Mouse (Mus musculus): Measurements from ENCODE around the gene Mavs. TPM values are rescaled to one million over a fixed set of nuclear protein-coding genes. Genes with fewer than 3 reads are reported as not detected.
"Not testable (repeated sequence)": the region's sequence is repeated elsewhere in the genome, so short reads cannot be mapped to it uniquely, and the experiment has no call there.

The Mavs gene
- polyA plus RNA-seq, 1 experiment from 2014 or later: 5.0 TPM

GRCm38 (mm10) chr2:131223569-131223968 lies 10.3 kb upstream of the Mavs start:
- H3K4me3 ChIP-seq (ENCODE audit: low read depth, low read length): no peak overlapping the region
- WGBS: 57% methylated on average over 1 of the region's 1 CpGs
- no peaks in the 10 kb centered on the region for H3K9me3 ChIP-seq (ENCODE audit: control insufficient read depth, low read length)
- no peaks in the 10 kb centered on the region for H3K27me3 ChIP-seq (ENCODE audit: control insufficient read depth, insufficient read depth, low read length)
- no peak for ATAC-seq (ENCODE audit: low read depth)
- H3K36me3 ChIP-seq (ENCODE audit: control insufficient read depth, insufficient read depth, low read length): no peaks in the 10 kb centered on the region
- H3K4me1 ChIP-seq (ENCODE audit: control insufficient read depth, insufficient read depth, low read length): no peaks in the 10 kb centered on the region
- H3K4me2 ChIP-seq (ENCODE audit: low read depth, low read length): no peak overlapping the region
- H3K9ac ChIP-seq (replicated peaks; ENCODE audit: low read depth, low read length): no peak overlapping the region
- no peak overlapping the region for H3K27ac ChIP-seq (ENCODE audit: low read depth, low read length)

- ATAC-seq (ENCODE audit: low read depth): no peak
- H3K27me3 ChIP-seq (ENCODE audit: control insufficient read depth, insufficient read depth, low read length): no peaks in the 10 kb centered on the region
- H3K4me3 ChIP-seq (ENCODE audit: low read depth, low read length): no peak overlapping the region
- no peak overlapping the region for H3K9ac ChIP-seq (replicated peaks; ENCODE audit: low read depth, low read length)
- no peak overlapping the region for H3K27ac ChIP-seq (ENCODE audit: low read depth, low read length)
- H3K4me2 ChIP-seq (ENCODE audit: low read depth, low read length): no peak overlapping the region
- no peaks in the 10 kb centered on the region for H3K9me3 ChIP-seq (ENCODE audit: control insufficient read depth, low read length)
- no peaks in the 10 kb centered on the region for H3K36me3 ChIP-seq (ENCODE audit: control insufficient read depth, insufficient read depth, low read length)
- H3K4me1 ChIP-seq (ENCODE audit: control insufficient read depth, insufficient read depth, low read length): no peaks in the 10 kb centered on the region
- WGBS: 88% methylated on average over 6 of the region's 6 CpGs
Measured at GRCm38 (mm10) chr2:131225178-131225577, 8.7 kb upstream of the Mavs start.

GRCm38 (mm10) chr2:131226669-131227068 lies 7.2 kb upstream of the Mavs start:
- not testable (repeated sequence) for H3K4me1 ChIP-seq (ENCODE audit: control insufficient read depth, insufficient read depth, low read length); ATAC-seq (ENCODE audit: low read depth); H3K27ac ChIP-seq (ENCODE audit: low read depth, low read length); H3K9ac ChIP-seq (replicated peaks; ENCODE audit: low read depth, low read length); H3K9me3 ChIP-seq (ENCODE audit: control insufficient read depth, low read length); H3K4me3 ChIP-seq (ENCODE audit: low read depth, low read length); H3K36me3 ChIP-seq (ENCODE audit: control insufficient read depth, insufficient read depth, low read length); H3K4me2 ChIP-seq (ENCODE audit: low read depth, low read length); H3K27me3 ChIP-seq (ENCODE audit: control insufficient read depth, insufficient read depth, low read length)
- 76% methylated on average over 2 of the region's 2 CpGs for WGBS

GRCm38 (mm10) chr2:131227243-131227642 lies 6.6 kb upstream of the Mavs start:
- no peak overlapping the region for H3K9ac ChIP-seq (replicated peaks; ENCODE audit: low read depth, low read length)
- no peak overlapping the region for H3K4me3 ChIP-seq (ENCODE audit: low read depth, low read length)
- H3K36me3 ChIP-seq (ENCODE audit: control insufficient read depth, insufficient read depth, low read length): no peaks in the 10 kb centered on the region
- no peaks in the 10 kb centered on the region for H3K27me3 ChIP-seq (ENCODE audit: control insufficient read depth, insufficient read depth, low read length)
- H3K9me3 ChIP-seq (ENCODE audit: control insufficient read depth, low read length): no peaks in the 10 kb centered on the region
- no peaks in the 10 kb centered on the region for H3K4me1 ChIP-seq (ENCODE audit: control insufficient read depth, insufficient read depth, low read length)
- no peak overlapping the region for H3K4me2 ChIP-seq (ENCODE audit: low read depth, low read length)
- ATAC-seq (ENCODE audit: low read depth): no peak
- no peak overlapping the region for H3K27ac ChIP-seq (ENCODE audit: low read depth, low read length)
- WGBS: 95% methylated on average over 3 of the region's 3 CpGs

- H3K4me1 ChIP-seq (ENCODE audit: control insufficient read depth, insufficient read depth, low read length): 0 out of 2 replicates have a peak, but pooled peaks cover 6% of the 10 kb centered on the region
- no peak overlapping the region for H3K4me3 ChIP-seq (ENCODE audit: low read depth, low read length)
- H3K9ac ChIP-seq (replicated peaks; ENCODE audit: low read depth, low read length): no peak overlapping the region
- no peak overlapping the region for H3K4me2 ChIP-seq (ENCODE audit: low read depth, low read length)
- H3K27ac ChIP-seq (ENCODE audit: low read depth, low read length): no peak overlapping the region
- WGBS: 83% methylated on average over 2 of the region's 2 CpGs
- no peak for ATAC-seq (ENCODE audit: low read depth)
- H3K9me3 ChIP-seq (ENCODE audit: control insufficient read depth, low read length): no peaks in the 10 kb centered on the region
- no peaks in the 10 kb centered on the region for H3K36me3 ChIP-seq (ENCODE audit: control insufficient read depth, insufficient read depth, low read length)
- H3K27me3 ChIP-seq (ENCODE audit: control insufficient read depth, insufficient read depth, low read length): no peaks in the 10 kb centered on the region
Measured at GRCm38 (mm10) chr2:131232558-131232957, 1.3 kb upstream of the Mavs start.

GRCm38 (mm10) chr2:131234127-131234650 lies 326 bp downstream of the Mavs start:
- H3K4me1 ChIP-seq (ENCODE audit: control insufficient read depth, insufficient read depth, low read length): 0 out of 2 replicates have a peak, but pooled peaks cover 6% of the 10 kb centered on the region
- H3K4me3 ChIP-seq (ENCODE audit: low read depth, low read length): peak overlapping the region; percentile 43
- no peaks in the 10 kb centered on the region for H3K27me3 ChIP-seq (ENCODE audit: control insufficient read depth, insufficient read depth, low read length)
- WGBS: 12% methylated on average over 28 of the region's 28 CpGs
- H3K4me2 ChIP-seq (ENCODE audit: low read depth, low read length): peak overlapping the region; percentile 84
- H3K9ac ChIP-seq (replicated peaks; ENCODE audit: low read depth, low read length): peak overlapping the region; percentile 44
- ATAC-seq (ENCODE audit: low read depth): peak; percentile 25; the same call in 1 of the 2 replicates
- no peak overlapping the region for H3K27ac ChIP-seq (ENCODE audit: low read depth, low read length)
- no peaks in the 10 kb centered on the region for H3K36me3 ChIP-seq (ENCODE audit: control insufficient read depth, insufficient read depth, low read length)
- H3K9me3 ChIP-seq (ENCODE audit: control insufficient read depth, low read length): no peaks in the 10 kb centered on the region

GRCm38 (mm10) chr2:131234970-131235635 lies 1.2 kb downstream of the Mavs start:
- H3K9me3 ChIP-seq (ENCODE audit: control insufficient read depth, low read length): no peaks in the 10 kb centered on the region
- 84% methylated on average over 7 of the region's 7 CpGs for WGBS
- H3K27ac ChIP-seq (ENCODE audit: low read depth, low read length): no peak overlapping the region
- no peak overlapping the region for H3K4me3 ChIP-seq (ENCODE audit: low read depth, low read length)
- ATAC-seq (ENCODE audit: low read depth): no peak
- no peaks in the 10 kb centered on the region for H3K36me3 ChIP-seq (ENCODE audit: control insufficient read depth, insufficient read depth, low read length)
- no peaks in the 10 kb centered on the region for H3K27me3 ChIP-seq (ENCODE audit: control insufficient read depth, insufficient read depth, low read length)
- H3K9ac ChIP-seq (replicated peaks; ENCODE audit: low read depth, low read length): no peak overlapping the region
- no peak overlapping the region for H3K4me2 ChIP-seq (ENCODE audit: low read depth, low read length)
- H3K4me1 ChIP-seq (ENCODE audit: control insufficient read depth, insufficient read depth, low read length): 0 out of 2 replicates have a peak, but pooled peaks cover 6% of the 10 kb centered on the region

- H3K4me1 ChIP-seq (ENCODE audit: control insufficient read depth, insufficient read depth, low read length): no peaks in the 10 kb centered on the region
- ATAC-seq (ENCODE audit: low read depth): no peak
- H3K27ac ChIP-seq (ENCODE audit: low read depth, low read length): no peak overlapping the region
- H3K4me3 ChIP-seq (ENCODE audit: low read depth, low read length): no peak overlapping the region
- no peaks in the 10 kb centered on the region for H3K9me3 ChIP-seq (ENCODE audit: control insufficient read depth, low read length)
- H3K4me2 ChIP-seq (ENCODE audit: low read depth, low read length): no peak overlapping the region
- H3K36me3 ChIP-seq (ENCODE audit: control insufficient read depth, insufficient read depth, low read length): no peaks in the 10 kb centered on the region
- H3K9ac ChIP-seq (replicated peaks; ENCODE audit: low read depth, low read length): no peak overlapping the region
- H3K27me3 ChIP-seq (ENCODE audit: control insufficient read depth, insufficient read depth, low read length): no peaks in the 10 kb centered on the region
Measured at GRCm38 (mm10) chr2:131242180-131242579, 8.3 kb downstream of the Mavs start.

GRCm38 (mm10) chr2:131242929-131243328 lies 9.1 kb downstream of the Mavs start:
- H3K36me3 ChIP-seq (ENCODE audit: control insufficient read depth, insufficient read depth, low read length): no peaks in the 10 kb centered on the region
- no peaks in the 10 kb centered on the region for H3K27me3 ChIP-seq (ENCODE audit: control insufficient read depth, insufficient read depth, low read length)
- no peaks in the 10 kb centered on the region for H3K4me1 ChIP-seq (ENCODE audit: control insufficient read depth, insufficient read depth, low read length)
- no peak overlapping the region for H3K4me2 ChIP-seq (ENCODE audit: low read depth, low read length)
- no peaks in the 10 kb centered on the region for H3K9me3 ChIP-seq (ENCODE audit: control insufficient read depth, low read length)
- H3K4me3 ChIP-seq (ENCODE audit: low read depth, low read length): no peak overlapping the region
- no peak for ATAC-seq (ENCODE audit: low read depth)
- no peak overlapping the region for H3K9ac ChIP-seq (replicated peaks; ENCODE audit: low read depth, low read length)
- no peak overlapping the region for H3K27ac ChIP-seq (ENCODE audit: low read depth, low read length)
- WGBS: 96% methylated on average over 7 of the region's 7 CpGs

Measured in neural tube, embryonic 14.5 days (tissue).